Mouse (Mus musculus): ENCODE results near the gene Timeless.

Gene Timeless

GRCm38 (mm10) chr10:128296370-128297090 is 64.7 kb downstream of the Timeless start:
- no peak for DNase-seq (ENCODE audit: low read depth, low spot score)

DNA sequence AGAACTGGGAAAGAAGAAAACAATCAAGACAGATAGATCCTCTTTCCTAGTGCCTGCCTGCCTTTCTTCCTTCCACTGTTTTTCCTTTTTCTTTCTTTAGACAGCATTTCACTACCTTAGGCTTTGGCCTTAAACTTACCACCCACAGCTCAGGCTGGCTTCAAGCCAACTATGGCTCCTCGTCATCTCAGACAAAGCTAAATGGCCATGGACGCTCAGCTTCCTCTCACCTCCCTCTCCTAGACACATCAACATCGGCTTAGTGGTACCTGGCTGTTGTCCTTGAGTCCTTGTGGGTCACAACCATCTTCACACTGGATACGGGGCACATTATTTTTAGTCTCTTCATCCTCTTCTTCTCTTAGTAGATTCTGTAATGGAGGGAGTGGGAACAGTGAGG is 65.4 kb downstream of the Timeless start:
- no peak for DNase-seq (ENCODE audit: low read depth, low spot score)

DNA sequence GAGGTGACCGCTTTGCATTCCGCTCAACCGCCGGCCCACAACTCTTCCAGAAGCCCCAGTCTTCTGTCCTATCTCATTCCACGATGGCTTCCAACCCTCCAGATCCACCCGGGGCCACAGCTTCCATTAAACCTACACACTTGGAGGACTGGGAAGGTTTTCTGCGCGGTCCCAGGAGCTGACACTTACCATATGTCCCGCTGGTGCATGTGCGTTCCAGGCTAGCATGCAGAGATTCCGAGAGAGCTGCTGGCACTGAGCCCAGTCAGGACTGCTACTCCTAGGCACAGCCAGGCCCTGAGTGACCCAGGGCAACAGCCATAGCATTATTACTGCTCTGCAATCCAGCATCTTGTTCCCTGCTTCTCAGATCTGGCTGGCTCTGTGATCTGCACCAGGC is 65.8 kb downstream of the Timeless start:
- no peak for DNase-seq (ENCODE audit: low read depth, low spot score)

DNA sequence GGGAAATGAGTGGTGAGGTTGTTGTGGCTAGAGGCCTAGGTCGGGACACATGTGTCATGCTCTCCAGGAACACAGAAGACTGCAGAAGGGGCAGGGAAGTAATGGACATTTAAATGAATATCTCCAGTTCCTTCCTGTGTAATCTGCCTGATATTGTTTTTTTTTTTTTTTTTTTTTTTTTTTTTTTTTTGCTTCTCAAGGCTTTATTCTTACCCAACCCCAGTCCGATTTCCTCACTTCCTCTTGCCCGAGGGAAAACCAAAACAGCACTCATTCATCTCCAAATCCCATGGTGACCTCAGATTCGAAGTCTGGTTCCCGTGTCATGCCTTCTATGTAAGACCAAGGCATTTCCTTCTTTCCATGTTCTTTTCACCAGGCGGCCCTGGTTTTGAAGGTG is 66.4 kb downstream of the Timeless start:
- DNase-seq (ENCODE audit: low read depth, low spot score): no peak

DNA sequence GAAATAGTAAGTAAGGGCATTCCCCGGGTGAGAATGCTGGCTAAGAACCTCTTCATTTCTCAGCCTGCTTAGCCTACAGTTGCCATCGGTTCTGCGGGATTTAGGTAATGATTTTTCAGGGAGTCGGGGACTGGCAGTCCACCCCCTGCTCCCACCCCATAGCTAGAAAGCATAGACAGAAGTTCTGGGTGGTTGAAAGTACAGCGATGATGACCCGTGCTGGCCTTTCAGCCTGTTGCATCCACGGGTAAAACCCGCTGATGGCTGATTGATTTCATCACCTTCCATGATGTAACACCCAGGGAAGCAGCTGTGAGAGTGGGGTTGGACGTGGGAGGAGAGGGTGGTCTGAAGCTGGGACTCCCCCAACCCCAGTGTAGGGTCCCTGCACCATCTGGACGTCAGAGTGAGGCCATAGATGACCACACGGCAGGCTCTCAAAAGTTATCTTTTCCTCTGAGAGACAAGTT is 66.9 kb downstream of the Timeless start, which contains the start of gene Il23a:
Il23a (minus strand) TSS at position 51 of the 470 bp plus-strand sequence.
- no peak for DNase-seq (ENCODE audit: low read depth, low spot score)

DNA sequence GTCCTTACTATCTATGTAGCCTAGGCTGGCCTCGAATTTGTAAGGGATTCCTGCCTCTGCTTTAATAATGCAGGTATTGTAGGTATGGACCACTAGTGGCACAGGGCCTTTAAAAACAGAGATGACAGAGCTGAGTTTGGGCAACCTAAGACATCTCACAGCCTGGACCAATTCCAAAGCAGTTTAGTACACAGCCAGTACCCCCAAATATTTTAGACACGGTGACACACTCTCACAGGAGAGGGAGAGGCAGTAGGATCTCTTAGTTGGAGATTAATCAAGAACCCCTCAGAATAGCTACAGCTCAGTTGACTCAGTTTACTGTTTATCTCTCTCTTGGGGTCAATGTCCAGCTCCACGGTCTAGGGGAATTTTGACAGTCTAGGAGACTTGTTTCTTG is 70.5 kb downstream of the Timeless start:
- no peak for DNase-seq (ENCODE audit: low read depth, low spot score)
